Mouse (Mus musculus) MEL (cell line): Measurements from ENCODE around the gene Hnrnpl. TPM values are rescaled to one million over a fixed set of nuclear protein-coding genes. Genes with fewer than 3 reads are reported as not detected.

Experiments
- DNase-seq: peaks from one replicate; pipeline ENCODE4 v3.0.0; 2011; ENCODE audit warnings: low read depth, low spot score
- H3K27ac ChIP-seq: 2 replicates; pipeline ENCODE4 v1.5.1; 2012; ENCODE audit warnings: low read depth, mild to moderate bottlenecking, control low read depth, low read length, moderate library complexity; ENCODE audit not compliant: control insufficient read depth
- H3K27me3 ChIP-seq, 2 experiments: fragments of 150-350 bp in 1 of 2; sonication (generic) in 1 of 2; 2 replicates each; pipeline ENCODE4 v1.6.1; 2012; ENCODE audit warnings: low read length in 2 of 2, mild to moderate bottlenecking in 2 of 2, improper control_type of control experiment in 1 of 2, moderate library complexity in 1 of 2; ENCODE audit not compliant: insufficient read depth in 2 of 2, control insufficient read depth in 1 of 2
- H3K36me3 ChIP-seq, 2 experiments: 2 replicates each; pipeline ENCODE4 v1.6.1; 2012 to 2014; ENCODE audit warnings: low read length in 2 of 2, improper control_type of control experiment in 1 of 2, inconsistent platforms in 1 of 2, mild to moderate bottlenecking in 1 of 2; ENCODE audit not compliant: insufficient read depth in 2 of 2, control insufficient read depth in 1 of 2
- H3K4me1 ChIP-seq, 2 experiments: fragments of 150-350 bp in 1 of 2; sonication (generic) in 1 of 2; 2 replicates each; pipeline ENCODE4 v1.6.1; 2012; ENCODE audit warnings: low read length in 2 of 2, improper control_type of control experiment in 1 of 2, mild to moderate bottlenecking in 1 of 2; ENCODE audit not compliant: insufficient read depth in 2 of 2, control insufficient read depth in 1 of 2
- H3K4me3 ChIP-seq, 2 experiments: fragments of 150-350 bp in 1 of 2; sonication (generic) in 1 of 2; 2 replicates each; pipeline ENCODE4 v1.5.1; 2012; ENCODE audit warnings: low read depth in 2 of 2, low read length in 2 of 2, mild to moderate bottlenecking in 2 of 2, moderate library complexity in 2 of 2, control low read depth in 1 of 2, improper control_type of control experiment in 1 of 2; ENCODE audit not compliant: control insufficient read depth in 1 of 2, insufficient read depth in 1 of 2
- H3K79me2 ChIP-seq: 2 replicates; pipeline ENCODE4 v1.6.1; 2012; ENCODE audit warnings: mild to moderate bottlenecking, low read length, moderate library complexity; ENCODE audit not compliant: control insufficient read depth, poor library complexity, insufficient read depth
- H3K9ac ChIP-seq: 2 replicates; pipeline ENCODE4 v1.6.1; 2012; ENCODE audit warnings: low read depth, mild to moderate bottlenecking, control low read depth, low read length, moderate library complexity; ENCODE audit not compliant: control insufficient read depth, poor library complexity, severe bottlenecking
- H3K9me3 ChIP-seq: fragments of 150-350 bp; sonication (generic); replicated peaks from 2 replicates; pipeline ENCODE4 v1.6.1; 2012; ENCODE audit warnings: mild to moderate bottlenecking, low read length, improper control_type of control experiment, moderate library complexity; ENCODE audit not compliant: insufficient read depth
- CHD2 ChIP-seq: IDR thresholded peaks from 2 replicates; pipeline ENCODE4 v1.6.1; 2011; ENCODE audit warnings: low read length, improper control_type of control experiment
- CTCF ChIP-seq, 3 experiments: IDR thresholded peaks in 2 of 3; conservative IDR thresholded peaks in 1 of 3; 2 replicates each; pipeline ENCODE4 v1.5.1; 2011 to 2012; ENCODE audit warnings: low read length in 3 of 3, low read depth in 2 of 3, mild to moderate bottlenecking in 2 of 3, improper control_type of control experiment in 1 of 3, inconsistent platforms in 1 of 3, mixed read lengths in 1 of 3, moderate library complexity in 1 of 3; ENCODE audit not compliant: control insufficient read depth in 1 of 3, insufficient read depth in 1 of 3, poor library complexity in 1 of 3, severe bottlenecking in 1 of 3
- E2F4 ChIP-seq: IDR thresholded peaks from 2 replicates; pipeline ENCODE4 v1.6.1; 2011; ENCODE audit warnings: low read depth, low read length, improper control_type of control experiment, borderline replicate concordance
- ETS1 ChIP-seq: IDR thresholded peaks from 2 replicates; pipeline ENCODE4 v1.6.1; 2012; ENCODE audit warnings: low read depth, mild to moderate bottlenecking, inconsistent platforms, low read length, improper control_type of control experiment, moderate library complexity
- GABPA ChIP-seq: IDR thresholded peaks from 2 replicates; pipeline ENCODE4 v1.6.1; 2012; ENCODE audit warnings: low read depth, mild to moderate bottlenecking, inconsistent platforms, low read length, improper control_type of control experiment, moderate library complexity
- GATA1 ChIP-seq: IDR thresholded peaks from 2 replicates; pipeline ENCODE4 v1.6.1; 2011; ENCODE audit warnings: low read depth, low read length, improper control_type of control experiment
- KAT2A ChIP-seq: conservative IDR thresholded peaks from 2 replicates; pipeline ENCODE4 v1.6.1; 2012; ENCODE audit warnings: low read depth, low read length, improper control_type of control experiment, inconsistent platforms
- MAZ ChIP-seq: IDR thresholded peaks from 2 replicates; pipeline ENCODE4 v1.6.1; 2012; ENCODE audit warnings: low read depth, mild to moderate bottlenecking, inconsistent platforms, low read length, improper control_type of control experiment
- MXI1 ChIP-seq: IDR thresholded peaks from 2 replicates; pipeline ENCODE4 v1.6.1; 2011; ENCODE audit warnings: mild to moderate bottlenecking, low read depth, low read length, improper control_type of control experiment
- MYB ChIP-seq: IDR thresholded peaks from 2 replicates; pipeline ENCODE4 v1.6.1; 2011; ENCODE audit warnings: mild to moderate bottlenecking, low read depth, low read length, improper control_type of control experiment
- MYC ChIP-seq: IDR thresholded peaks from 2 replicates; pipeline ENCODE4 v1.6.1; 2011; ENCODE audit warnings: low read depth, mild to moderate bottlenecking, low read length, improper control_type of control experiment, moderate library complexity
- NELFE ChIP-seq: IDR thresholded peaks from 2 replicates; pipeline ENCODE4 v1.6.1; 2011; ENCODE audit warnings: low read depth, low read length, improper control_type of control experiment
- POLR2A ChIP-seq, 2 experiments: IDR thresholded peaks; 2 replicates each; pipeline ENCODE4 v1.6.1; 2011 to 2012; ENCODE audit warnings: low read length in 2 of 2, mild to moderate bottlenecking in 2 of 2, control low read depth in 1 of 2, improper control_type of control experiment in 1 of 2, low read depth in 1 of 2, moderate library complexity in 1 of 2; ENCODE audit not compliant: control insufficient read depth in 1 of 2, insufficient read depth in 1 of 2, poor library complexity in 1 of 2
- POLR2AphosphoS2 ChIP-seq: IDR thresholded peaks from 2 replicates; pipeline ENCODE4 v1.6.1; 2011; ENCODE audit warnings: low read length, improper control_type of control experiment
- RCOR1 ChIP-seq: IDR thresholded peaks from 2 replicates; pipeline ENCODE4 v1.6.1; 2012; ENCODE audit warnings: low read depth, mild to moderate bottlenecking, inconsistent platforms, low read length, improper control_type of control experiment
- SIN3A ChIP-seq: IDR thresholded peaks from 2 replicates; pipeline ENCODE4 v1.6.1; 2012; ENCODE audit warnings: low read length, improper control_type of control experiment, inconsistent platforms
- TAL1 ChIP-seq: IDR thresholded peaks from 2 replicates; pipeline ENCODE4 v1.6.1; 2012; ENCODE audit warnings: mild to moderate bottlenecking, inconsistent platforms, low read length, moderate library complexity, mixed read lengths
- USF2 ChIP-seq, 2 experiments: IDR thresholded peaks; 2 replicates each; pipeline ENCODE4 v1.6.1; 2011 to 2012; ENCODE audit warnings: improper control_type of control experiment in 2 of 2, low read length in 2 of 2, borderline replicate concordance in 1 of 2, inconsistent platforms in 1 of 2, low read depth in 1 of 2, mild to moderate bottlenecking in 1 of 2; ENCODE audit not compliant: insufficient read depth in 1 of 2
- ZC3H11A ChIP-seq: IDR thresholded peaks from 2 replicates; pipeline ENCODE4 v1.6.1; 2012; ENCODE audit warnings: low read depth, mild to moderate bottlenecking, inconsistent platforms, low read length, improper control_type of control experiment
- ZKSCAN1 ChIP-seq: IDR thresholded peaks from 2 replicates; pipeline ENCODE4 v1.6.1; 2012; ENCODE audit warnings: low read depth, mild to moderate bottlenecking, inconsistent platforms, low read length, improper control_type of control experiment, moderate library complexity
- ZNF384 ChIP-seq: IDR thresholded peaks from 2 replicates; pipeline ENCODE4 v1.6.1; 2012; ENCODE audit warnings: low read depth, mild to moderate bottlenecking, inconsistent platforms, low read length, improper control_type of control experiment
- polyA plus RNA-seq, 2 experiments: library from polyadenylated mRNA; stranded (reverse) in 1 of 2; unstranded in 1 of 2; fragments of >175 nt in 1 of 2; fragments of >200 nt in 1 of 2; gene quantifications; 2 replicates each; pipeline versions ENCODE4 v1.2.1 to v1.2.4; 2012; ENCODE audit warnings: low replicate concordance in 2 of 2, low read depth in 1 of 2; ENCODE audit not compliant: insufficient read length in 2 of 2, insufficient read depth in 1 of 2, missing spikeins in 1 of 2
- total RNA-seq: library from RNA; depleted of rRNA; stranded (reverse); fragments of 300-350 nt; gene quantifications from 2 replicates; pipeline ENCODE4 v1.2.3, GENCODE M21; 2012

Gene Hnrnpl
- total and polyA plus RNA-seq, 3 experiments: 246 to 1,095 (median 684) TPM

- H3K9me3 ChIP-seq: no peaks in the 10 kb centered on the region
- H3K27ac ChIP-seq: peak overlapping the region; percentile 70
- no peaks in the 10 kb centered on the region for H3K27me3 ChIP-seq
- no peak for TF ChIP-seq ZKSCAN1
- TF ChIP-seq ZC3H11A: no peak
- no peak for TF ChIP-seq CHD2
- TF ChIP-seq MYC: no peak
- no peak for TF ChIP-seq E2F4
- TF ChIP-seq USF2 (IDR thresholded peaks at IDR 0.05; ENCODE audit: borderline replicate concordance in 1 of 2, insufficient read depth in 1 of 2, low read depth in 1 of 2, low read length in 2 of 2): no peak
- peak; percentile 30; the same call in 1 of the 2 replicates for TF ChIP-seq RCOR1
- TF ChIP-seq SIN3A: peak; percentile 52
- peak; percentile 39; the same call in 1 of the 2 replicates for TF ChIP-seq GATA1
- no peak for TF ChIP-seq POLR2AphosphoS2
- no peak for TF ChIP-seq GABPA
- peak in 2 of 3 experiments; percentile 19 to 28; a peak in 2 of 6 replicates for TF ChIP-seq CTCF (IDR thresholded peaks at IDR 0.05 in 2 of 3, conservative IDR thresholded peaks at IDR 0.05 in 1 of 3; ENCODE audit: control insufficient read depth in 1 of 3, insufficient read depth in 1 of 3, low read depth in 2 of 3, low read length in 3 of 3, poor library complexity in 1 of 3, severe bottlenecking in 1 of 3)
- peak overlapping the region; percentile 71 for H3K9ac ChIP-seq
- H3K4me1 ChIP-seq: peaks cover 18 to 58% of the 10 kb centered on the region in 2 experiments
- H3K79me2 ChIP-seq: peaks cover 66% of the 10 kb centered on the region
- H3K36me3 ChIP-seq: peaks cover 36 to 60% of the 10 kb centered on the region in 2 experiments
- peak overlapping the region in 1 of 2 experiments; percentile 42; a peak in 1 of 4 replicates for H3K4me3 ChIP-seq
- DNase-seq: peak; percentile 51
Measured at GRCm38 (mm10) chr7:28812949-28813348, 4.6 kb downstream of the Hnrnpl start.

GRCm38 (mm10) chr7:28814306-28815034 lies 6.1 kb downstream of the Hnrnpl start:
- peaks cover 21 to 67% of the 10 kb centered on the region in 2 experiments for H3K4me1 ChIP-seq
- peak; percentile 71 for DNase-seq
- peak overlapping the region; percentile 17; the same call in 1 of the 2 replicates for H3K27ac ChIP-seq

More at GRCm38 (mm10) chr7:28814306-28815034, 6.1 kb downstream of the Hnrnpl start:
- H3K9ac ChIP-seq: no peak overlapping the region
- no peak overlapping the region for H3K4me3 ChIP-seq
- peaks cover 64% of the 10 kb centered on the region for H3K79me2 ChIP-seq
- no peak for TF ChIP-seq USF2 (IDR thresholded peaks at IDR 0.05; ENCODE audit: borderline replicate concordance in 1 of 2, insufficient read depth in 1 of 2, low read depth in 1 of 2, low read length in 2 of 2)
- peak; percentile 19; the same call in 1 of the 2 replicates for TF ChIP-seq MXI1
- TF ChIP-seq E2F4: no peak
- 0 out of 2 replicates have a peak, but pooled peaks have one; percentile 5 for TF ChIP-seq ETS1
- 0 out of 2 replicates have a peak, but pooled peaks have one; percentile 15 for TF ChIP-seq POLR2AphosphoS2
- TF ChIP-seq ZNF384: peak; percentile 74
- TF ChIP-seq NELFE: no peak
- peak; percentile 30; the same call in 1 of the 2 replicates for TF ChIP-seq TAL1
- no peak for TF ChIP-seq MYB
- peak in 1 of 2 experiments; percentile 36; a peak in 2 of 4 replicates for TF ChIP-seq POLR2A (IDR thresholded peaks at IDR 0.05; ENCODE audit: control insufficient read depth in 1 of 2, insufficient read depth in 1 of 2, low read depth in 1 of 2, low read length in 2 of 2, poor library complexity in 1 of 2)
- no peak for TF ChIP-seq MAZ
- TF ChIP-seq CTCF (IDR thresholded peaks at IDR 0.05 in 2 of 3, conservative IDR thresholded peaks at IDR 0.05 in 1 of 3; ENCODE audit: control insufficient read depth in 1 of 3, insufficient read depth in 1 of 3, low read depth in 2 of 3, low read length in 3 of 3, poor library complexity in 1 of 3, severe bottlenecking in 1 of 3): no peak
- no peak for TF ChIP-seq KAT2A
- peaks cover 43 to 74% of the 10 kb centered on the region in 2 experiments for H3K36me3 ChIP-seq
- H3K27me3 ChIP-seq: no peaks in the 10 kb centered on the region
- no peaks in the 10 kb centered on the region for H3K9me3 ChIP-seq
